Mouse (Mus musculus): ENCODE results near the gene Lamb2. TPM values are rescaled to one million over a fixed set of nuclear protein-coding genes. Genes with fewer than 3 reads are reported as not detected.

Gene Lamb2
- total and polyA plus RNA-seq, 3 experiments, result 94.0 to 150 (median 107) TPM

GRCm38 (mm10) chr9:108492043-108492750 is 12.7 kb downstream of the Lamb2 start:
- DNase-seq, result peak; percentile 94

- DNase-seq, result no peak
These were observed 13.7 kb downstream of the Lamb2 start for GRCm38 (mm10) chr9:108493246-108493645.

DNA sequence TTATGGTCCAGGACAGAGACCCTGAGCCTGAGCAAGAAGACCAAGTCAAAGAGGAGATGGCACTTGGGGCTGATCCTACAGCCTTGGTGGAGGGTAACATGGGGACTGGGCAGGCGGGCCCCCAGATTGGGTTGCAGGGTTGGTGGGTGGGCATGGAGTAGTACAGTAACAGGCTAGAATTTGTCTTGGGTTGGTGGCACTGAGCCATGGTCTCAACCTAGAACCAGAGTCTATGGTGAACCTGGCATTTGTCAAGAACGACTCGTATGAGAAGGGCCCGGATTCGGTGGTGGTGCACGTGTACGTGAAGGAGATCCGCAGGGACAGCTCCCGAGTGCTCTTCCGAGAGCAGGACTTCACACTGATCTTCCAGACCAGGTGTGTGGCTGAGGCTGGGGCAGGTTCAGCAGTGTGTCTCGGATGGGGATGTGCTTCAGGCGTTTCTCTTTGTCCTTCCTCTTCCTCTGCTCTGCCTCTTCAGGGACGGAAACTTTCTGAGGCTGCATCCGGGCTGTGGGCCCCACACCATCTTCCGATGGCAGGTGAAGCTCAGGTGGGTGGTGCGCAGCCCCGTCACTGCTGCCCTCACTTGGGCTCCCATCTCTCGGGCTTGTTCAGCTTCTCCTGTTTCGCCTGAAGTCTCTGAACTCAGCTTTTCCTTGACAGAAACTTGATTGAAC is 14.8 kb downstream of the Lamb2 start:
- DNase-seq, result no peak

- no peak for DNase-seq
These were observed 15.4 kb downstream of the Lamb2 start for GRCm38 (mm10) chr9:108494905-108495304.

- no peak for DNase-seq
These were observed 19.7 kb downstream of the Lamb2 start for GRCm38 (mm10) chr9:108499231-108499630.

GRCm38 (mm10) chr9:108499943-108500342 is 20.4 kb downstream of the Lamb2 start:
- DNase-seq, result no peak

GRCm38 (mm10) chr9:108506901-108507300 is 27.4 kb downstream of the Lamb2 start:
- DNase-seq, result peak; percentile 3

DNA sequence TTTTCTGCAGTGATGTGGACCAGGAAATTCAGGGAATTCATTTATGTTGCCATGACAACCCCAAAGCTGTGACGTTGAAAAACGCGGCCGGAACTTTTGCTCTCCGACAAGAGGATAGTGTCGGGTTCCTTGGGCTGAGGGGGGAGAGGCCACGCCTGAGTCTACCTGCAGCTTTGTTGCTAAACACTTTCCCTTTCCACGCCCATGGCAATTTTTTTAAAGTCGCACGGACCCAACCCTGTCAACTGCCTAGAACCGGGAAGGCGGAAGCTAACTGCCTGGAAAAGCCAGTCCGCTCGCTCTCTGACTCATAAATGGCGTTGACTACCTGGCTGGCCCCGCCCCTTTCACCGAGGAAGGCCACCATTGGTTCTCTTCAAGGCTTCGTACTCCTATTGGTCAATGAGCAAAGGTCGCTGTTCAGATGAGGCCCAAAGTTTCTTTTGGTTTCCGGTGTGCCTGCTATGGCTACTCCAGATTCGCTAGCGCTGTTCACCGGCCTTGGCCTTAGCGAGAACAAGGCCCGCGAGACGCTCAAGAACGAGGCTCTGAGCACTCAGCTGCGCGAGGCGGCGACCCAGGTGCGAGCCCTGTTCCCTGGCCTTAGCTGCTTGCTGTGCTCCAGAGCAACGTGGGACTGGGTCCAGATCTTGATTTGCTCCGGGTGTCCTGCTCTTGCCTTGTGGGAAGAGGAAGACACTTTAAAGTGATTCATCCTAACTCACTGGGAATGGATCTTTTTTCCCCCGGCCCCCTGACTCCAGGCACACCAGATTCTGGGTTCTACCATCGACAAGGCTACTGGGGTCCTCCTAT is 28.3 kb downstream of the Lamb2 start, which contains the start of gene Qars:
Gene Qars, plus strand, starts transcription at position 88 of the 816 bp plus-strand sequence.
- DNase-seq, result peak; percentile 97

- DNase-seq, result peak; percentile 6
These were observed 29.2 kb downstream of the Lamb2 start for GRCm38 (mm10) chr9:108508776-108509175.

DNA sequence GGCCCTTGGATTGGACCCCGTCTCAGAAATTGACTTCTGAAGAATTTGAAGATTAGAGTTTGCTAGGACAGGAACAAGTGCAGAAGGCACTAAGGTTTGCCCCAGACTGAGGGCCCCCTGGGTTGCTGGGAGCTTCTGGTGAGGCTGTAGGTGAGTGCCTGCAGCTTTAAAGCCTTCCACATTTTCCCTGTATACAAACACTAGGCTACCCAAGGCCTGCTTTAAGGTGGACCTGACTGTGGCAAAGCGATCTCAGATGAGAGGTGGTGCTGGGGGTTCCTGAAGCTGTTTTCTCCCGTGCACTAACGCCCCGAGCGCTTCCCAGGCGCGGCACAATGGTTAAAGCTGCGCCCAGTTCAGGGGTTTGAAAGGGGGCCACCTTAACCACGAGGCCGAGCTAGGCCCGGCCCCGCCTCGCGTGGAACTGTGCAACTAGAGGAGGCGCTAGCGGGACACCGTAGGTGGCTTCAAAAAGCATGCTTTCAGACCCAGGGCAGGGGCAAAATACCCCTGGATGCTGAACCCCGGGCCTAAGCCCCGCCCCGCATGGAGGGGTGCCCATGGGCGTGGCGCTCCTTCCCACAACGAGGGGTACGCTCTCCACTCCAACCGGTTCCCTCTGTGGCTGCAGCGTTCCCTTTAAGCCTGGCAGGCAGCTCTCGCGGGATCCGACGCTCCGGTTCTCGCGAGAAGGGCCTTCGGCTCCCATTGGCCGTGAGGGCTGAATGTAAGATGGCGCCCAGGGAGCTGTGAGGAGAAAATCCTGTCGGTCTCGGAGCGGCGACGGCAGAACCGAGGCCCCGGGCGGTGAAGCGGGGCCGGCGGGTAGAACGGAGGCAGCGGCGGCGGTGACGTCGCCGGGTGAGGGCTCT is 37.1 kb downstream of the Lamb2 start, which contains the start of gene Qrich1:
Gene Qrich1, plus strand, starts transcription at position 427 of the 872 bp plus-strand sequence.
- DNase-seq, result peak; percentile 97

- peak; percentile 92 for DNase-seq
These were observed 37.9 kb downstream of the Lamb2 start for GRCm38 (mm10) chr9:108517253-108517930.

DNA sequence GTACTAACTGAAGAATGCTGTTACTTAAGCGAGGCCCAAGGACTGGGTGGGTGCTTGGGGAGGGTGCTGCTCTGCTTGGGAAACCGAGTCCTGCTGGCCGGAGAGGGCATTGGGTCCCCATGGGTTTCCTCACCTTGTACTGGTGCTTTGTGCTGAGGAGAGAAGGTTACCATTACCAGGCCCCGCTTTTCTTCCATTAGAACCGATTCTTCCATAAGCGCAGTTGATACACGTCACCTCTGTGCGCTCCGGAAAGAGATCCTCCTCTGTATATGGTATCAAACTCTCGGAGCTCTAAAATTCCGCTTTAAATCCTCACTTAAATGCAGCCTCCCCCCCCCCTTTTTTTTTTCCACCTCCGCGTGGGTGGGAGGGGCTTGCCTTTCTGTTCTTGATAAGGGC is 38.4 kb downstream of the Lamb2 start:
- DNase-seq, result no peak

GRCm38 (mm10) chr9:108521604-108522003 is 42.1 kb downstream of the Lamb2 start:
- no peak for DNase-seq

DNA sequence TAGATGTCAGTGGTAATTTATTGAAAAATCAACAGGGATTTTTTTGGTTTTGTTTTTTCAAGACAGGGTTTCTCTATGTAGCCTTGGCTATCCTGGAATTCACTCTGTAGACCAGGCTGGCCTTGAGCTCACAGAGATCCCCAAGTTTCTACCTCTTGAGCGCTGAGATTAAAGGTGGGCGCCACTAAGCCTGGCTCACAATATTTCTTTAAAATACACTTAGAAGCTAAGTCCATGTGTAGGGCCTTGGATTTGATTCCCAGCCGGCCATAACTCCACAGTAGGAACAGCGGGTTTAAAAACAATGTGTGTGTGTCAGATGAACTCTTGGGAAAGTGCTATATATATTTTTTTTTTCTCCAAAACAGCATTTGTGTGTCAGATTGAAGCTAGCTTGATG is 43.8 kb downstream of the Lamb2 start:
- no peak for DNase-seq

DNA sequence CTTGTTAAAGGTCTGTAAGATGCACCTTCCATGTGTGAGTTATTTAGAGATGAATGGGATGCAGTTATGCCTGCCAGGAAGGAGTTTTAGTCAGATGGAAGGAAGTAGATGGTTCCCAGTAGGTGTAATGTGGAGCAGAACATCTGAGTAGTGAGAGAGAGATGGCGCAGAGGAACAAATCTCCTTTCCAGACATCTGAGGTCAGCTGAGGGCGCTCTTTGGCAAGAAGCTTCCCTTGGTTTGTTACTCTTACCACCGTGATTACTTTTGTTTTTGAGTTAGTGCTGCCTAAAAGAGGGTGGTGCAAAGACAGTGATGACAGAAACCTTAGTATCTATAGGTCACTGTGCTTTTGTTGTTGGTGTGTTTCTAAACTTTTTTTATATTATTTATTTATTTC is 45.9 kb downstream of the Lamb2 start:
- no peak for DNase-seq

DNA sequence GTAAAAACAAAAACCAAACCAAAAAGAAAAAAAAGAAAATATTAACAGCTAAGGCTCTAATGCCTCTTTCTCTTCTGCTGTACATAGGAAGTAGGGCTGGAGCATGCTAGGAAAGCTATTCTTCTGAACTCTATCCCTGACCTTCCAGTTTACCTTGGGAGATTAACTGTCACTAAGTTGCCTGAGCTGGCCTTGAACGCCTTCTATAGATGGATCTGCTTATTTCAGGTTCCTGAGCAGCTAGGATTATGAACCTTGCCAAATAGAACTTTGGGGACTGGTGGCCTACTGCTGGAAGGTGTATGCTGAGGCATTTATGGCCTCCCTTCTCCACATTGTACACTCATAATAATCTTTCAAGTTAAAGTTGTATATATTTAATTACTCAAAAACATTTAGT is 51.4 kb downstream of the Lamb2 start:
- DNase-seq, result no peak

- DNase-seq, result no peak
These were observed 52.0 kb downstream of the Lamb2 start for GRCm38 (mm10) chr9:108531496-108531895.

Measured in adrenal gland, adult 2 months (tissue).